Comparison of ENCODE assay signal across 17 mouse cellular contexts in genomic region chr10:42193981-42194380, GRCm38 (mm10).
"Had no signal": no experiment of that assay in that cellular context is flagged by ENCODE, and none has a peak within 500 bp of the region (broad histone marks: within the 10 kb centered on the region; RNA-seq: fewer than 3 reads in every experiment).

No protein-coding gene starts in this region.

- H3K9ac ChIP-seq: liver, postnatal 0 days; lung, embryonic 15.5 days; midbrain, embryonic 13.5 days; midbrain, embryonic 15.5 days; neural tube, embryonic 12.5 days; stomach, embryonic 15.5 days had no signal

- H3K27ac ChIP-seq: lung, embryonic 15.5 days; macrophage; midbrain, embryonic 13.5 days; midbrain, embryonic 15.5 days; neural tube, embryonic 12.5 days; stomach, embryonic 15.5 days; stomach, postnatal 0 days had no signal

- ATAC-seq: liver, postnatal 0 days; lung, postnatal 0 days; midbrain, embryonic 13.5 days; midbrain, embryonic 15.5 days had no signal

- H3K27me3 ChIP-seq: lung, embryonic 15.5 days; midbrain, embryonic 13.5 days; midbrain, embryonic 15.5 days; neural tube, embryonic 12.5 days; stomach, embryonic 15.5 days had no signal

- H3K4me3 ChIP-seq: lung, embryonic 15.5 days; midbrain, embryonic 13.5 days; midbrain, embryonic 15.5 days; neural tube, embryonic 12.5 days; stomach, embryonic 15.5 days had no signal

- H3K4me1 ChIP-seq: midbrain, embryonic 15.5 days had no signal

- H3K4me2 ChIP-seq: lung, embryonic 15.5 days; midbrain, embryonic 11.5 days; midbrain, embryonic 13.5 days; midbrain, embryonic 15.5 days; neural tube, embryonic 12.5 days; stomach, embryonic 15.5 days had no signal

- DNase-seq: liver, postnatal 0 days; lung, adult 2 months; lung, postnatal 14 days; lung, postnatal 36 days; right cerebral cortex, postnatal 14 days; thymus, adult 2 months; thymus, postnatal 25 days; thymus, postnatal 4 days had no signal

- H3K9me3 ChIP-seq: lung, embryonic 15.5 days; midbrain, embryonic 15.5 days; stomach, embryonic 15.5 days had no signal
